Mouse (Mus musculus) ES-E14 (cell line): ENCODE data around the gene Gm17428.

Source experiments
- CHD2 ChIP-seq: IDR thresholded peaks from 2 replicates; pipeline ENCODE4 v1.6.1; 2014; ENCODE audit warnings: mild to moderate bottlenecking, low read depth, low read length, inconsistent platforms
- HCFC1 ChIP-seq: IDR thresholded peaks from 2 replicates; pipeline ENCODE4 v1.6.1; 2012; ENCODE audit warnings: low read length, inconsistent platforms, borderline replicate concordance; ENCODE audit not compliant: insufficient read depth
- MAFK ChIP-seq: IDR thresholded peaks from 2 replicates; pipeline ENCODE4 v1.6.1; 2014; ENCODE audit warnings: mild to moderate bottlenecking, low read depth, low read length, inconsistent platforms; ENCODE audit not compliant: insufficient read depth
- ZC3H11A ChIP-seq: IDR thresholded peaks from 2 replicates; pipeline ENCODE4 v1.6.1; 2012; ENCODE audit warnings: low read depth, mild to moderate bottlenecking, inconsistent platforms, low read length, borderline replicate concordance
- ZNF384 ChIP-seq: IDR thresholded peaks from 2 replicates; pipeline ENCODE4 v1.6.1; 2012; ENCODE audit warnings: low read depth, low read length, inconsistent platforms

DNA sequence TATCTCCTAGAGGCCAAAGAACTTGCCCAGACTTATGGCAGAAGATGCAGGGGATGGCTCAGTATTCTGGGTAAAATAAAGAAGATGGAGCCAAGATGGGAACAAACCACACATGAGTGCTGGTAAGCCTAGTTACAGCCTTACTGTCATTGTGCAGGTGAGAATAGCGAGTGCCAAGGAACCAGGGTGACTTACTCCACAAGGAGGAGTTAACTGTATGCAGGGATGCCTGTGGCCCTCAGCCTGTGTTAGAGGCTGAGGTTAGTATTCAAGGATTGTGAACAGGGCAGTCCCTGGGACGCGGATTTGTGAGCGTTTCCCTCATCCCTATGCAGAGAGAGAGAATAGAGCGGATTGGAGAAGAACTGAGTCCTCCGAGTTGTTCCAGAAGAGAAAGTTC, 25.1 kb upstream of the Gm17428 start:
- TF ChIP-seq ZC3H11A: no peak
- no peak for TF ChIP-seq HCFC1
- TF ChIP-seq MAFK: no peak
- TF ChIP-seq ZNF384: no peak
- no peak for TF ChIP-seq CHD2
